Mouse (Mus musculus) thymus, adult 2 months (tissue): ENCODE data around the gene Map3k20.

ENCODE experiments used
- CTCF ChIP-seq: fragments of 200-500 bp; IDR thresholded peaks from 2 replicates; pipeline ENCODE4 v1.5.1; 2012; ENCODE audit warnings: mild to moderate bottlenecking, control low read depth, low read length, moderate library complexity, borderline replicate concordance; ENCODE audit not compliant: control insufficient read depth, poor library complexity, insufficient read depth; ENCODE audit errors: extremely low read depth
- POLR2A ChIP-seq: fragments of 200-500 bp; IDR thresholded peaks from 2 replicates; pipeline ENCODE4 v1.6.1; 2012; ENCODE audit warnings: mild to moderate bottlenecking, low read length, control low read depth, moderate library complexity; ENCODE audit not compliant: control insufficient read depth, poor library complexity, insufficient read depth; ENCODE audit errors: extremely low read depth

DNA sequence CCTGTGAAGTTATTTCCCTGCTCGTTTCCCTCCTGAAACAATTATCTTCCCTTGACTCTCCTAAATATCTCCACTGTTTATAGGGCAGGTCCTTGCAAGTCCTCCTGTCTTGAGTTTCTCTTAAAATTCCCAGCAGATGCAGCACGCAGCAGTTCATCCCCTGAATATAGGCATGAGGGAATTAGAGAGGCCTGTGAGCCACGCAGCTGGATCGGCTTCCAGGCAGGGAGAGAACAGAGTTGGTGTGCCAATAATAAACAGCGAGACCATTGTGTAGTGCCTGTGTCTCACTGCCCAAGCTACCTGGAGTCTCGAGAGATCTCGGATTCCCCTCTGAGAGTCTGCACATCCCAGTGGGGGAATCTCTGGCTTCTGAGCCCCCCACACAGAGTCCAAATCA, 45.4 kb upstream of the Map3k20 start:
- TF ChIP-seq POLR2A (no peak), CTCF (no peak)
